Mouse (Mus musculus) heart, postnatal 0 days (tissue): Measurements from ENCODE around the gene Ngrn.

Source experiments
- CTCF ChIP-seq: IDR thresholded peaks from 2 replicates; pipeline ENCODE4 v1.5.1; 2016; ENCODE audit warnings: antibody characterized with exemption, control low read depth, low read depth
- EP300 ChIP-seq: IDR thresholded peaks from 2 replicates; pipeline ENCODE4 v1.6.1; 2016; ENCODE audit warnings: antibody characterized with exemption, low read depth

DNA sequence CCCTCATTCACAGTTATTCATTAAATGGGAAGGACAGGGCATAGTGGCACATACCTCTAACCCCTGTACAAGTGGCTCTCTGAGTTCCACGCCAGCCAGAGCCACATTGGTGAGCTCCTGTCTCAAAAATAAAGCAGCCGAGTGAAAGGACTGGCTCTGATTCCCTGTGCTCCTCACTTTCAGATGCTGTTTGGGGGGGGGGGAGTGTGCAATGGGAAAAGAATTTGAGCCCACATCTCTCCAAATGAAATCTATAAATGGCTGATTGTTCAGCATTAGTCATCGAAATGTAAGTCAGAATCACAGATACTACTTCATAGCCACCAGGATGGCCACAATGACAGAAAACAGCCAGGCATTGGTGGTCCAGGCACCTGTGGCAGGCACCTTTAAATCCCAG, 36.0 kb downstream of the Ngrn start:
- TF ChIP-seq EP300 = no peak
- no peak for TF ChIP-seq CTCF
